Mouse (Mus musculus) splenic B cell, adult 2 months (primary cell): ENCODE data around the gene Shd.

ENCODE experiments used
- DNase-seq: peaks from one replicate; pipeline ENCODE4 v3.0.0-alpha.2; 2011; ENCODE audit warnings: low read depth, low spot score
- H3K27me3 ChIP-seq: 2 replicates; pipeline ENCODE4 v1.6.1; 2012; ENCODE audit warnings: mild to moderate bottlenecking, low read length, moderate library complexity, mixed read lengths; ENCODE audit not compliant: control insufficient read depth, poor library complexity, insufficient read depth, severe bottlenecking
- H3K36me3 ChIP-seq: 2 replicates; pipeline ENCODE4 v1.6.1; 2012; ENCODE audit warnings: mild to moderate bottlenecking, low read length, moderate library complexity, mixed read lengths; ENCODE audit not compliant: control insufficient read depth, poor library complexity, insufficient read depth, severe bottlenecking

Shd gene

DNA sequence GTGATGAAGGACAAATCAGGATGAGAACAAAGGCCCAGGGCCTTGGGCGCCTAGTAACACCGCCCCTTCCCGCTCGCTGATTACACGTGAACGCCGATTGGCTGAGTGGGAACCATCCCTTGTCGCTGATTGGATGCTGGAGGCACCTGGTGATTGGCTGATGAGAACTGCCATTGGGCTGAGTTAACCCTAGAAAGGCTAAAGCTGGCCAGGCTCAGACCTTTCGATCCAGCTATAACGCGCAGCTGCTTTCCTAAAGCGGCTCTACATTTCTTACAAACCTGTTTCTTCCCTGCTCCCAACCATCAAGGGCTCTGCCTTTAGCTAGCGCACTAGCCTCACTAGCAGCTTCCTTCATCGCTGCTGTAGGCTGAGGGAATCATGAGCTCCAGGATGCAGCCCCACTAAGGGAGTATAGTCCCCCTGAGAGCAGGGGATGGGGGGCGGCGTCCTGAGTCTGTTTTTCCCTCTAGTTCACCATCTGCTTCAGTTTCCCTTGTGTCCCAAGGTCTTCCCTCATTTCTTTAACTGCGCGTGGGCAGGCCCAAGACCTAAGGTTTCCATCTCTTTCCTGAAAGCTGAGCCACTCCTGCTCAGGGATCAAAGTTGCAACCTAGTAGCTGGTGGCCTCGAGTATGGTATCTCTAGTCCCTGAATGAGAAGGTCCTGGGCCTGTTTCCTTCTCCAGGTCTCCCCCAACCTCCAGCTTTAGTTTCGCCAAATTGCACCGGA is 38.3 kb downstream of the Shd start:
- Histone ChIP-seq H3K36me3 (peaks cover 2% of the 10 kb centered on the region), H3K27me3 (no peaks in the 10 kb centered on the region)
- DNase-seq = peak; percentile 95

DNA sequence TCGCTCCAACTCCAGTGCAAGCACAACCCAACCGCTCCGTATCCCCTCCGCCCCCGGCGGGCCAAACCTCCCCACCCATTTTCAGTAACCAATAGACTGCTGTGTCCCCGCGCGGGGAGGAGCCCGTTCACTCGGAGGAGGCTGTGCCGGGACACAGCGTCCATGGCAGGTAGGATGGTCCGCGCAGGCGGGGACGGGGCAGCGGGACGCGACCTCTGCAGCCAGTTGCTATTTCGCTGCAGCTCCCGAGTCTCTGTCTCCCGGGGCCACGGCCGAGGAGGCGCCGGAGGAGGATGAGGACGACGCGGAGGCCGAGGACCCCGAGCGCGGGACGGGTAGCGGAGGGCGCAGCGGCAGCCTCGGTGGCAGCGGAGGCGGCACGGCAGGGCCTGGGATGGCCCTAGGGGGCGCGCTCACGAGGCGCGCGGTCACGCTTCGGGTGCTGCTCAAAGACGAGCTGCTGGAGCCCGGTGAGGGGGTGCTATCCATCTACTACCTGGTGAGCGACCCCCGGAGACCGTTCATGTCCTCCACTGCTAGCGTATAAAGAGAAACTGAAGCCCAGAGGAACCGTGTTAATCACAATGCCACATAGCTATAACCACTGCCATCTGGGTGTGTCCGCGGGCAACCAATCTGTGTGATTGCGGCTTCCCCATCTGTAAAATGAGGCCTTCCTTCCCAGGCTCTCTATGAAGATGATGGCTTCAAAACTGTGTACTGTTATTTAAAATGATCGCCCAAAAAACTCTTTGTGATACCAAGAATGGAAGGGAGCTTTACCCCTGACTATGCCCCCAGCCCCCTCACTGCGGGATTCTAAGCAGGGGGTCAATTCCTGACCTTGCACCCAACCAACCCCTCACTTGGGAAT is 39.1 kb downstream of the Shd start:
- Histone ChIP-seq H3K36me3 (peaks cover 2% of the 10 kb centered on the region), H3K27me3 (no peaks in the 10 kb centered on the region)
- peak; percentile 88 for DNase-seq

DNA sequence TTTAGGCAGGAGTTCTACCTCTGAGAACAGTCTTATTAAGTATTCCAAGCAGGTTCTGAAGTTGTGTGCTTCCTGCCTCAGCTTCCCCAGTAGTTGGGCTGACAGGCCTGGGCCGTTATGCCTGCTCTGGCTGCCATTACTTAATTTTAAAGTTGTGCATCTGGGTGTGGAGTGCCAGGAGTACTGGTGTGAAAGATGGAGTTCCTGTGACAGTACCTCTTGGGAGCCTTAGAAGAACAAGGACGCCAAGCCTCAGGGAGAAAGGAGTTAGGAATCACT is 39.6 kb downstream of the Shd start:
- DNase-seq = no peak
- Histone ChIP-seq H3K27me3 (no peaks in the 10 kb centered on the region), H3K36me3 (peaks cover 2% of the 10 kb centered on the region)

DNA sequence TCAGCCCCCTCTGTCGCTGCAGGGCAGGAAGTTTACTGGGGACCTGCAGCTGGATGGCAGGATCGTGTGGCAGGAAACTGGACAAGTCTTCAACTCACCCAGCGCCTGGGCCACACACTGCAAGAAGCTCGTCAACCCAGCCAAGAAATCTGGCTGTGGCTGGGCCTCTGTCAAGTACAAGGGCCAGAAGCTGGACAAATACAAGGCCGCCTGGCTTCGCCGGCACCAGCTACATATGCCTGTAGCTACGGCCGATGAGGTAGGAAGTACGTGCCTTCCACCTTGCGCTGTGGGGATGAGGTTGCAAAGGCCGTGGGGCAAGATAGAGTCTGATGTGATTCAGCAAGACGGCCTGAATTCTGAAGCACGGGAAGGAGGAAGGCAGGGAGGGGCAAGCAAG is 40.0 kb downstream of the Shd start:
- DNase-seq = no peak
- H3K27me3 ChIP-seq = no peaks in the 10 kb centered on the region
- peaks cover 5% of the 10 kb centered on the region for H3K36me3 ChIP-seq

GRCm38 (mm10) chr17:56010681-56011080 is 40.4 kb downstream of the Shd start:
- DNase-seq = peak; percentile 81
- peaks cover 8% of the 10 kb centered on the region for H3K36me3 ChIP-seq
- H3K27me3 ChIP-seq = no peaks in the 10 kb centered on the region

DNA sequence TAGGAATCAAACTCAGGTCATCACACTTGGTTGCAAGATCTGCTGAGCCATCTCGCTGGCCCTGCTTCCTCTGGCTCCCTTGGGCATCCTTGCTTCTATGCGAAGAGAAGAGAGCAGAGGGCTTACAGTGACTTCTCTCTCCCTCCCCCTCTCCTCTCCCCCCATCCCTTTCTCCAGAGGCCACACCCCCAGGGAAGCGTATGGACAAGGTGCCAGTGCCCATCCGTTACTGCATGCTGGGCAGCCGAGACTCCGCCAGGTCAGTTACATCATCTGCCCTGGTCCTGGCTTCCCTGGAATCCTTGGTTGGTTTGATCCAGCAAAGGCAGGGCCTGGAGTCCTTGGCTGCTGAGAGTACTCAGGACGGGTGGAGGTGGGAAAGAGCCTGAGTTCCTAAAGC is 41.2 kb downstream of the Shd start:
- no peak for DNase-seq
- Histone ChIP-seq H3K27me3 (no peaks in the 10 kb centered on the region), H3K36me3 (peaks cover 14% of the 10 kb centered on the region)

GRCm38 (mm10) chr17:56015293-56015692 is 45.0 kb downstream of the Shd start:
- DNase-seq = no peak

GRCm38 (mm10) chr17:56016382-56016781 is 46.1 kb downstream of the Shd start:
- DNase-seq = no peak
- Histone ChIP-seq H3K36me3 (peaks cover 22% of the 10 kb centered on the region), H3K27me3 (no peaks in the 10 kb centered on the region)

More at GRCm38 (mm10) chr17:56015293-56015692, 45.0 kb downstream of the Shd start:
- Histone ChIP-seq H3K27me3 (no peaks in the 10 kb centered on the region), H3K36me3 (peaks cover 24% of the 10 kb centered on the region)

- DNase-seq = no peak
- Histone ChIP-seq H3K36me3 (peaks cover 22% of the 10 kb centered on the region), H3K27me3 (no peaks in the 10 kb centered on the region)
Measured at GRCm38 (mm10) chr17:56016793-56017785, 46.8 kb downstream of the Shd start.

GRCm38 (mm10) chr17:56017848-56018247 is 47.6 kb downstream of the Shd start:
- DNase-seq = no peak
- H3K27me3 ChIP-seq = no peaks in the 10 kb centered on the region
- peaks cover 22% of the 10 kb centered on the region for H3K36me3 ChIP-seq

DNA sequence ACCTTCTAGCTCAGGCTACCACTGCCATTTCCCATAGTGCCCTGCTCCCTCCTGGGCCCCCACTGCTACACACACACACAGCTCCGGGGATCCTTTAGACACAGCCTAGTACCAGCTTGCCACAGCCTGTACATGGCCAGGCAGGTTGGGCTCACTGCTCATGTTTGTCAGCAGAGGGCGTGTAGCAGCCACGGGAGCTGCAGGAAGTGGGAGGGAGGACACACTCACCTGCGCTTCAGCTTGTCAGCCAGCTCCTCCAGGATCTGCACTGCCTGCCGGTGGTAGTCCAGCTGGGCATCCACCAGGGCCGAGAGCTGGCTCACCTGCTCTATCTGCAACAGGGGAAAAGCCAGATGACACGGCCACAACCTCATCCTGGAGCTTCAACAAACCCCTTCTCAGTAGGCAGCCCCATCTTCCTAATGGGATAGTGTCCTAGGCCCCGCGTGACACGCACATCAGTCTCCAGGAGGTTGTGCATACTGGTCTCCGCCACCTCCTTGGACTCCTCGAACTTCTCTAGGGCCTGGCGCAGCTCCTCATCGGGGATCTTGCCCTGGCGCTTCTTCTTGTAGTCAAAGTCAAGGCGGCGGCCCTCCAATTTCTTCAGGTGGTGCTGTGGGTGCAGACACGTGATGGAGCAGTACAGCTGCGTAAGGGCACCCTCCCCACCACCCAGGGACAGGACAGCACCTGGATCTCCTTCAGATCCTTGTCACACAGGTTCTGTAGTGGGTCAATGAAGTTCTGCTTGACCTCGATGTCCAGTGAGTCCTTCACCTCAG is 48.3 kb downstream of the Shd start:
- Histone ChIP-seq H3K27me3 (no peaks in the 10 kb centered on the region), H3K36me3 (peaks cover 22% of the 10 kb centered on the region)
- peak; percentile 55 for DNase-seq

DNA sequence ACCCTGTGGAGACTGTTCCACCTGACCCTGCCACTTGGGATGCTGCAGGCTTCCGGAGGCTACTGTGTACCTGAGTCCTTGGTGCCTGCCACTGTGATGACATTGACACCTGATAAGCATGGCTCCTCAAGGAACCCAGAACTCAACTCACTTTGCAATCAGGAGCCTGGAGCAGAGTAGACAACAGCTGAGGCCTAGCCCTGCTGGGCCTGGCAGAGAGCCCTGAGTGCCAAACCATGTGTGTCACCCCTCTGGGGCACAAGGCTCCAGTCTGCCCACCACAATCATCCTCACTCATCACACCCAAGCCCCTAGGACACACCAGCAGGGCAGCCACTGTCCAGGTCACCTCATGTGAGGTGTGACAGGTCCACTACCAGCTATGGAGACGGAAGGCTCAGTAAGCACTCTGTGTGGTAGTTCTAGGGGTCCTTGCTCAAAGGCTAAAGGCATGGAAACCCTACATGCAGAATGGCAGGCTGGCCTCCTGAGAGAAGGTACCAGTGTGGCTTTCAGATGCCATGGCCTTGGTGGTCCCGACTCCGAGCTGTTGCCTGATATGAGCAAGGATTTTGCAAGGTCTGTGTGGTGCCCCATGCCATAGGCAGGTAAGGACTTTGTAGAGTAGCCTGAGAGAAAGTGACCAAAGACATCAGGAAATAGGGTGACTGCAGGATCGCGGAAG is 50.3 kb downstream of the Shd start:
- no peak for DNase-seq
- peaks cover 17% of the 10 kb centered on the region for H3K36me3 ChIP-seq
- H3K27me3 ChIP-seq = no peaks in the 10 kb centered on the region

GRCm38 (mm10) chr17:56021161-56021910 is 51.1 kb downstream of the Shd start:
- no peaks in the 10 kb centered on the region for H3K27me3 ChIP-seq
- peaks cover 11% of the 10 kb centered on the region for H3K36me3 ChIP-seq
- DNase-seq = peak; percentile 53
